Mouse (Mus musculus) cerebellum, adult 9-10 months (tissue): ENCODE measurements around the gene Pde4b.

Experiments
- DNase-seq: peaks from one replicate; pipeline ENCODE4 v3.0.0; 2022

The Pde4b gene

GRCm38 (mm10) chr4:102512940-102513339, 425.6 kb downstream of the Pde4b start:
- DNase-seq = no peak

- no peak for DNase-seq
Measured at GRCm38 (mm10) chr4:102513514-102513913, 426.2 kb downstream of the Pde4b start.

GRCm38 (mm10) chr4:102514972-102515835, 427.9 kb downstream of the Pde4b start:
- DNase-seq = no peak

- DNase-seq = no peak
Measured at GRCm38 (mm10) chr4:102516395-102516794, 429.1 kb downstream of the Pde4b start.

- peak; percentile 54 for DNase-seq
Measured at GRCm38 (mm10) chr4:102516982-102517630, 429.8 kb downstream of the Pde4b start.

GRCm38 (mm10) chr4:102517653-102518052, 430.3 kb downstream of the Pde4b start:
- no peak for DNase-seq

- DNase-seq = no peak
Measured at GRCm38 (mm10) chr4:102518341-102518740, 431.0 kb downstream of the Pde4b start.

GRCm38 (mm10) chr4:102520669-102521261, 433.4 kb downstream of the Pde4b start:
- no peak for DNase-seq

- no peak for DNase-seq
Measured at GRCm38 (mm10) chr4:102521434-102521833, 434.1 kb downstream of the Pde4b start.

GRCm38 (mm10) chr4:102527361-102527760, 440.0 kb downstream of the Pde4b start:
- DNase-seq = no peak

GRCm38 (mm10) chr4:102530797-102531196, 443.5 kb downstream of the Pde4b start:
- no peak for DNase-seq

- no peak for DNase-seq
Measured at GRCm38 (mm10) chr4:102531729-102532128, 444.4 kb downstream of the Pde4b start.

- peak; percentile 89 for DNase-seq
Measured at GRCm38 (mm10) chr4:102533183-102534048, 446.1 kb downstream of the Pde4b start.

- peak; percentile 55 for DNase-seq
Measured at GRCm38 (mm10) chr4:102534049-102534730, 446.8 kb downstream of the Pde4b start.

- DNase-seq = no peak
Measured at GRCm38 (mm10) chr4:102535886-102536285, 448.5 kb downstream of the Pde4b start.

- no peak for DNase-seq
Measured at GRCm38 (mm10) chr4:102538266-102538665, 450.9 kb downstream of the Pde4b start.

GRCm38 (mm10) chr4:102538793-102539192, 451.4 kb downstream of the Pde4b start:
- DNase-seq = no peak

GRCm38 (mm10) chr4:102539598-102540180, 452.3 kb downstream of the Pde4b start:
- DNase-seq = no peak

GRCm38 (mm10) chr4:102542976-102543375, 455.6 kb downstream of the Pde4b start:
- no peak for DNase-seq

GRCm38 (mm10) chr4:102545226-102545625, 457.9 kb downstream of the Pde4b start:
- DNase-seq = no peak

- no peak for DNase-seq
Measured at GRCm38 (mm10) chr4:102555566-102555965, 468.2 kb downstream of the Pde4b start.

GRCm38 (mm10) chr4:102557006-102557405, 469.7 kb downstream of the Pde4b start:
- no peak for DNase-seq
